Mouse (Mus musculus) ES-E14 (cell line): ENCODE measurements around the gene Washc1.

Source experiments
- CHD2 ChIP-seq: IDR thresholded peaks from 2 replicates; pipeline ENCODE4 v1.6.1; 2014; ENCODE audit warnings: mild to moderate bottlenecking, low read depth, low read length, inconsistent platforms
- HCFC1 ChIP-seq: IDR thresholded peaks from 2 replicates; pipeline ENCODE4 v1.6.1; 2012; ENCODE audit warnings: low read length, inconsistent platforms, borderline replicate concordance; ENCODE audit not compliant: insufficient read depth
- ZNF384 ChIP-seq: IDR thresholded peaks from 2 replicates; pipeline ENCODE4 v1.6.1; 2012; ENCODE audit warnings: low read depth, low read length, inconsistent platforms

DNA sequence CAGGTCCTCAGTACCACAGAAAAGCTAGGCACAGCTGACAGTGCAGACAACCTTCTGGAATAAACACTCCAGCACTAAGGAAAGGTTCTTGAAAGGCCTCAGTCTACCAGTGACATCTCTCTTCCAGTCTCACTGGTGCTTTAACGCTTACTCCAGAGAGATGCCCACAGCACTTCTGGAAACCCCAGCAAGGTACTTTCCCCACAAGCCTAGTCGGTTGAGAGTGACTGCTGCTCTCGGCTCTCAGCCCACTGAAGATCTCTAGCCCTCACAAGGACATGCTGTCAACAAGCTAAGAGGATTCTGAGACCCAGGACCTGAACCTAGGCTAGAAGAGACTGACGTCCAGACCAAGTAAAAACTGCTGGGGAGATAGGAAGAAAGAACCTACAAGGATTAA, 46.2 kb upstream of the Washc1 start:
- TF ChIP-seq ZNF384 (no peak), HCFC1 (no peak), CHD2 (no peak)
